Mouse (Mus musculus) v-Abl transformed pro-B cells (cell line): ENCODE results near the gene Cxcl13.

Experiments used
- in situ Hi-C, 2 experiments: fragments of 400-800 bp; cut with MboI; formaldehyde crosslinking; loops; one replicate each; pipeline ENCODE4 v1.15.1; 2025; ENCODE audit not compliant: unreplicated experiment in 2 of 2

Cxcl13 gene

DNA sequence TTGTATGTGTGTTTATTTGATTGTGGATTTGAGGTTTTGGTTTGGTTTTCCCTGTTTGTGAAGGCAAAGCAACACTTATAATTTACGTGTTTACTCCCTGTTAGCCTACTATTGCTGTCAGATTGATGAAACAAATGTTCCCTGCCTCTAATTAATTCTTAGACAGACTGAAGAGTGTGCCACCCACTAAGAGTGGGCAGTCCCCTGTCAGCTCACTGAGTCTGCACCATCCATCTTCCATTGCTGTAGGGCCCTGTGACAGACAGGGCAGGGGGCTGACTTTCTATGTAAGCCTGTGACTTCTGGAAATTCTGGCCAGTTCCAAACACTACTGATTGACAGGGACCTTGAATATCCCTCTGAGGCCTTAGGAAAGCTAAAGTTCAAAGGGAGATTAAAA lies 19.5 kb downstream of the Cxcl13 start:
- in situ Hi-C loops, result loop anchor here in 1 of 2 experiments (10.0 kb wide), 1 partner anchor 239 kb away; no protein-coding TSS in a partner anchor

DNA sequence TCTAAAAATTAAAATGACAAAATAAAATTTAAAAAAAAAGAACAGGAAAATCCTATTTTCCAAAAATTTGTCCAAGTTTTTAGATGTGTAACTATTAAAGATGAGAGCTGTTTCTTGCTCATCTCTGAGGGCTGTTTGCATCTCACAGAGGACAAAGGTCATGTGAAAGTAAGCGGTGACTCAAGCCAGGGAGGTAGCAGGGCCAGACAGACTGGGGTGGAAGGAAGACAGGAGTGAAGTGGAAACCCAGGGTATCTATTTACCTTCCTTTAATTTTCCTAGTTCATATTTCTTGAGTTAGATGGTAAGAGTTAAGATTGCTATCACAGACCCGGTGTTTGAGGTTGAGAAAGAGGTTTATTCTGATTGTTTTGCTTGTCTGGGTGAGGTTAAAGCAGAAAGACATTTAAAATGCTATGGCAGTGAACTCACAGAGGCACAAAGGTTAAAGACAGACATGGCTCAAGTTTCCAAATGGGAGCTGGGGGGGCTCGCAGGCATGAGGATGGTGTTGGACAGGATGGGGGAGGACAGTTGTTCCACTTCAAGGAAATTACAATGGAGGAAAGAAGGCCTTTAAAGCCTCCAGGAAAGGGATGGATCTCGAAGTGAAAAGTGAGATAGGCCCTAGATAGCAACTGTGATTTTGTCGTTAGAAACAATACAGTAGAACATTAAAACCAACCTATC lies 27.2 kb downstream of the Cxcl13 start:
- in situ Hi-C loops, result no loop called here

DNA sequence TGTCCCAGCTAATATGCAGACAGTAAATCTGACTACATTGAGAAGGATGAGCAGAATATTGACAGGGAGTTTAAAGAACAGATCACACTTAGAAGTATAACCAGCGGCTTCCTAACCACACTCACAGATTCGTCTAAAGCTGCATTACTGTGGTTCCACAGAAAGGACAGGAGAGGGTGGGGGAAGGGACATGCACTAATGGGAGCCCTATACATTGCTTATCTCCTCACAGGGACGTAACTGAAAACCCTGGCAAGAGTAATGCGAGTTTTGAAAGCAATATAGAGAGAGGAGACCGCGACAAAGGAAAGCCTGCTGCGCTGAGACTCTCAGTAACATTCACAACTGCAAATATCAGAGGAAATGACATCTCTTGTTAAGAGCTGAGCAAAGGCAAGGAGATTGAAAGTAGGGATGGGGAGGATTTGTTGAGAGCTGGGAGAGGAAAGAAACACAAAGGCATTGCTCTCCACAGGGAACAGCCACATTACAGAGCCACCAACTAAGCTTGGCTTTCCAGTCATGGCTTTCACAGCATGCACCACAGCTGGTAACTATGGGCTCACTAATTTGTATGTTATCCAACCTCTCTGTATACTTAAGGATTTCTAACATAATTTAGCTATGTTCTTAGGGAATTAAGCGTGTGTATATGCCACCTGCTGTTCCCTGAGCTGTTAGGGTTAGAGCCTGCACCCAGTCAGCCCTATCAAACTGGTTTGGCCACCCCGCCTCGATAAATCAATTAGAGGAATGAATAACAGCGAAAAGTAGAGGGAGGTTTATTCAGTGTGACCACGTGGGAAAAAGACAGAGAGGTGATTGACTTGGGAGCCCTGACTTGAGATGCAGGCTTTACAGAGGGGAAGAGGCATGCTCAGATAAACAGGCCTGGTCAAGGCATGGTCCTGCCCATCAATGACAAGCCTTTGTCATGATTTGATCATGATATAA lies 34.9 kb downstream of the Cxcl13 start:
- in situ Hi-C loops, result no loop called here

DNA sequence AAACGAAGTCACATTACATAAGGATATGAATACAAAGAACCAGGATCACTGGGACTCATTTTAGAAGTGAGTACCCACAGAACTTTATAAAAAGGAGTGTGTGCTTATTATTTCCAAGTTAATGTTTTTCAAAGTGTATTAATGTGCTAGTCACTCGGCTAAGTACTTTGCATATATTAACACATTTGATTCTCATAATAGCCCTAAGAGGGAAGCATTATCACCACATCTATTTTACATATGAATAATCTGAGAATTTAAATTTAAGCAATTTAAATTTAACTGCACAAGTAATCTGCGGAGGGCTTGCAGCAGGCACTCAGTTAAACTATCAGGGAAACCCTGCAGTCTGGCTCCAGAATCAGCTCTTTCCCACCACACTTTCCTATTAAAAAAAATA lies 40.5 kb downstream of the Cxcl13 start:
- in situ Hi-C loops, result no loop called here

DNA sequence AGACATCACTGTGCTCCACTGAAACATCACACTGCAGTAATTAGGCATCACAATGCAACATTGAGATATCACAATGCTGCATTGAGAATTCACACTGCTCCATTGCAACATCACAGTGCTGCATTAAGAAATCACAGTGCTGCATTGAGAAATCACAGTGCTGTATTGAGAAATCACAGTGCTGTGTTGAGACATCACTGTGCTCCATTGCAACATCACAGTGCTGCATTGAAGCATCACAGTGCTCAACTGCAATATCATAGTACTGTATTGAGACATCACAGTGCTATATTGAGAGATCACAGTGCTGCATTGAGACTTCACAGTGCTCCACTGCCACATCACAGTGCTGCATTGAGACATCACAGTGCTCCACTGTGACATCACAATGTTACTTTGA lies 46.6 kb downstream of the Cxcl13 start:
- in situ Hi-C loops, result no loop called here

DNA sequence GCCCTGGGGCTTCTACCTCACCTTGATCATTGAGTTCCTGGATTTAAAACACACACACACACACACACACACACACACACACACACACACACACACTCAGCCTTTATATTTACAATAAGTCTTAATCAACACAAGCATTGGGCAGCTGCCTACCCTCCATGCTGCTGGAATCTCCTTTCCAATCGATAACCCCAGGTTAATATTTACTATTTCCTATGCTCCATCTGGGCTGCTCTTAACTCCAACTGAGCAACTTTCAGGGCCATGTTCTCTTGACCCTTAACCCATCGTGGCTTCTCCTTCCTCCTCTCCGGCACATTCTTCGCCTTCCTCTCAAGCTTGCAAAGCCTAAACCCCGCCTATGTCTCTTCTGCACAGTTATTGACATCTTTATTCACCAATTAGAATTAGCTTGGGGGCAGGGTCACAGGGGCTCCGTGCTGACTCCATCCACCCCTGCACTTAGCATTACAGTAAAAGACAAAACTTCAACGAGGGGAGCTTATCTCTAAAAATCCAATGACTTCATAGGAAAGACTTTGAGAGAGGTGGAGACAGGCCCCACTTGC lies 51.6 kb downstream of the Cxcl13 start:
- in situ Hi-C loops, result no loop called here

DNA sequence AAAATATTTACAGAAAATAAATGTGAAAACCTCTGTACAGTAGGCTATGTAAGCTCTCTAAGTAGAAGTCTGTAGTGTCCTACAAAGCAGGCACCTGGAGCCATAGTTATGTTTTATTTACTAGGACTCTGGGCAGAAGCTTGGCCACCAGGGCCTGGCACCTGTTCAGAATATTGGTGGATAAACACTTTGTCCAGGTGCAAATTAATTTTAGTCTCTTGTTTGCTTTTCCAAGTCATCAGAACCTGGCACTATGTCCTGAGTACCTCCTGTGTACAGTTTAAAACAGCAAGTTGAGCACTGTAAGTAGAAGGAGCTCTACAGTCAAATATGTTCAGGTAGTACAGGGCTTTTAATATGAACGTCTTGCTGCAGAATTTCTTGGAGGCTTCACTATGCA lies 52.3 kb downstream of the Cxcl13 start:
- in situ Hi-C loops, result no loop called here
